Mouse (Mus musculus): Measurements from ENCODE around the gene Entpd6. TPM values are rescaled to one million over a fixed set of nuclear protein-coding genes. Genes with fewer than 3 reads are reported as not detected.

Gene Entpd6
- polyA plus RNA-seq, 1 experiment: 37.0 TPM

- no peak for DNase-seq
- no peaks in the 10 kb centered on the region for H3K36me3 ChIP-seq (ENCODE audit: control insufficient read depth, insufficient read depth, low read length)
- H3K27me3 ChIP-seq (ENCODE audit: control insufficient read depth, insufficient read depth, low read length): no peaks in the 10 kb centered on the region
- TF ChIP-seq CTCF (IDR thresholded peaks at IDR 0.05; ENCODE audit: borderline replicate concordance, control insufficient read depth, extremely low read depth, insufficient read depth, low read length, poor library complexity): no peak
- no peak for TF ChIP-seq POLR2A (IDR thresholded peaks at IDR 0.05; ENCODE audit: control insufficient read depth, extremely low read depth, insufficient read depth, low read length, poor library complexity)
- WGBS: 81% methylated on average over 7 of the region's 7 CpGs
- no peak overlapping the region for H3K4me3 ChIP-seq (ENCODE audit: control insufficient read depth, insufficient read depth, low read length)
- no peak overlapping the region for H3K27ac ChIP-seq (ENCODE audit: control insufficient read depth, insufficient read depth, low read length)
- H3K4me1 ChIP-seq (replicated peaks; ENCODE audit: control insufficient read depth, insufficient read depth, low read length): peaks cover 9% of the 10 kb centered on the region
These were observed 3.8 kb upstream of the Entpd6 start for GRCm38 (mm10) chr2:150745016-150745415.

GRCm38 (mm10) chr2:150749283-150749682, 441 bp downstream of the Entpd6 start:
- no peaks in the 10 kb centered on the region for H3K27me3 ChIP-seq (ENCODE audit: control insufficient read depth, insufficient read depth, low read length)
- TF ChIP-seq CTCF (IDR thresholded peaks at IDR 0.05; ENCODE audit: borderline replicate concordance, control insufficient read depth, extremely low read depth, insufficient read depth, low read length, poor library complexity): 0 out of 2 replicates have a peak, but pooled peaks have one; percentile 0
- no peak for TF ChIP-seq POLR2A (IDR thresholded peaks at IDR 0.05; ENCODE audit: control insufficient read depth, extremely low read depth, insufficient read depth, low read length, poor library complexity)
- H3K36me3 ChIP-seq (ENCODE audit: control insufficient read depth, insufficient read depth, low read length): peaks cover 4% of the 10 kb centered on the region; the same call in 1 of the 2 replicates
- WGBS: under 1% methylated on average over 24 of the region's 24 CpGs
- peaks cover 22% of the 10 kb centered on the region for H3K4me1 ChIP-seq (replicated peaks; ENCODE audit: control insufficient read depth, insufficient read depth, low read length)
- H3K27ac ChIP-seq (ENCODE audit: control insufficient read depth, insufficient read depth, low read length): peak overlapping the region; percentile 14; the same call in 1 of the 2 replicates
- H3K4me3 ChIP-seq (ENCODE audit: control insufficient read depth, insufficient read depth, low read length): peak overlapping the region; percentile 80
- DNase-seq: no peak

- WGBS: 18% methylated on average over 13 of the region's 13 CpGs
- peaks cover 22% of the 10 kb centered on the region for H3K4me1 ChIP-seq (replicated peaks; ENCODE audit: control insufficient read depth, insufficient read depth, low read length)
- H3K36me3 ChIP-seq (ENCODE audit: control insufficient read depth, insufficient read depth, low read length): peaks cover 4% of the 10 kb centered on the region; the same call in 1 of the 2 replicates
- TF ChIP-seq POLR2A (IDR thresholded peaks at IDR 0.05; ENCODE audit: control insufficient read depth, extremely low read depth, insufficient read depth, low read length, poor library complexity) (no peak), CTCF (IDR thresholded peaks at IDR 0.05; ENCODE audit: borderline replicate concordance, control insufficient read depth, extremely low read depth, insufficient read depth, low read length, poor library complexity) (no peak)
- peak; percentile 47 for DNase-seq
- no peaks in the 10 kb centered on the region for H3K27me3 ChIP-seq (ENCODE audit: control insufficient read depth, insufficient read depth, low read length)
- peak overlapping the region; percentile 19 for H3K4me3 ChIP-seq (ENCODE audit: control insufficient read depth, insufficient read depth, low read length)
- no peak overlapping the region for H3K27ac ChIP-seq (ENCODE audit: control insufficient read depth, insufficient read depth, low read length)
These were observed 1.5 kb downstream of the Entpd6 start for GRCm38 (mm10) chr2:150750129-150750979.

- Histone ChIP-seq H3K4me1 (replicated peaks; ENCODE audit: control insufficient read depth, insufficient read depth, low read length) (peaks cover 13% of the 10 kb centered on the region), H3K27me3 (ENCODE audit: control insufficient read depth, insufficient read depth, low read length) (no peaks in the 10 kb centered on the region), H3K36me3 (ENCODE audit: control insufficient read depth, insufficient read depth, low read length) (peaks cover 17% of the 10 kb centered on the region; the same call in 1 of the 2 replicates), H3K27ac (ENCODE audit: control insufficient read depth, insufficient read depth, low read length) (no peak overlapping the region), H3K4me3 (ENCODE audit: control insufficient read depth, insufficient read depth, low read length) (no peak overlapping the region)
- no peak for DNase-seq
- 95% methylated on average over 3 of the region's 3 CpGs for WGBS
- TF ChIP-seq CTCF (IDR thresholded peaks at IDR 0.05; ENCODE audit: borderline replicate concordance, control insufficient read depth, extremely low read depth, insufficient read depth, low read length, poor library complexity) (no peak), POLR2A (IDR thresholded peaks at IDR 0.05; ENCODE audit: control insufficient read depth, extremely low read depth, insufficient read depth, low read length, poor library complexity) (no peak)
These were observed 6.2 kb downstream of the Entpd6 start for GRCm38 (mm10) chr2:150755016-150755415.

- Histone ChIP-seq H3K27ac (ENCODE audit: control insufficient read depth, insufficient read depth, low read length) (no peak overlapping the region), H3K4me1 (replicated peaks; ENCODE audit: control insufficient read depth, insufficient read depth, low read length) (no peaks in the 10 kb centered on the region), H3K36me3 (ENCODE audit: control insufficient read depth, insufficient read depth, low read length) (peaks cover 24% of the 10 kb centered on the region), H3K27me3 (ENCODE audit: control insufficient read depth, insufficient read depth, low read length) (no peaks in the 10 kb centered on the region), H3K4me3 (ENCODE audit: control insufficient read depth, insufficient read depth, low read length) (no peak overlapping the region)
- no peak for TF ChIP-seq POLR2A (IDR thresholded peaks at IDR 0.05; ENCODE audit: control insufficient read depth, extremely low read depth, insufficient read depth, low read length, poor library complexity)
- no peak for TF ChIP-seq CTCF (IDR thresholded peaks at IDR 0.05; ENCODE audit: borderline replicate concordance, control insufficient read depth, extremely low read depth, insufficient read depth, low read length, poor library complexity)
- 92% methylated on average over 7 of the region's 7 CpGs for WGBS
- DNase-seq: no peak
These were observed 12.6 kb downstream of the Entpd6 start for GRCm38 (mm10) chr2:150761476-150761875.

- no peaks in the 10 kb centered on the region for H3K27me3 ChIP-seq (ENCODE audit: control insufficient read depth, insufficient read depth, low read length)
- H3K27ac ChIP-seq (ENCODE audit: control insufficient read depth, insufficient read depth, low read length): no peak overlapping the region
- no peaks in the 10 kb centered on the region for H3K4me1 ChIP-seq (replicated peaks; ENCODE audit: control insufficient read depth, insufficient read depth, low read length)
- 96% methylated on average over 2 of the region's 2 CpGs for WGBS
- TF ChIP-seq CTCF (IDR thresholded peaks at IDR 0.05; ENCODE audit: borderline replicate concordance, control insufficient read depth, extremely low read depth, insufficient read depth, low read length, poor library complexity): no peak
- TF ChIP-seq POLR2A (IDR thresholded peaks at IDR 0.05; ENCODE audit: control insufficient read depth, extremely low read depth, insufficient read depth, low read length, poor library complexity): no peak
- DNase-seq: no peak
- H3K36me3 ChIP-seq (ENCODE audit: control insufficient read depth, insufficient read depth, low read length): peaks cover 11% of the 10 kb centered on the region
- H3K4me3 ChIP-seq (ENCODE audit: control insufficient read depth, insufficient read depth, low read length): no peak overlapping the region
These were observed 16.8 kb downstream of the Entpd6 start for GRCm38 (mm10) chr2:150765619-150766018.

Data from thymus, adult 2 months (tissue).